Mouse (Mus musculus) limb, embryonic 11.5 days (tissue): ENCODE data around the gene Arhgdib. TPM values are rescaled to one million over a fixed set of nuclear protein-coding genes. Genes with fewer than 3 reads are reported as not detected.
A peak's percentile ranks its signal among the peaks of the same experiment; 100 is the strongest.

Source experiments
- ATAC-seq: fragments of 200-750 bp; cut with Nextera tagmentation; 2 replicates; pipeline ENCODE4 v1.8.0; 2017; ENCODE audit warnings: low read depth; ENCODE audit not compliant: insufficient number of reproducible peaks, low FRiP score, low TSS enrichment
- DNase-seq: peaks from one replicate; pipeline ENCODE4 v3.0.0-alpha.2; 2015; ENCODE audit warnings: low spot score
- H3K27ac ChIP-seq: fragments of 300-500 bp; sonication (generic); replicated peaks from 2 replicates; pipeline ENCODE4 v1.5.1; 2014; ENCODE audit warnings: low read depth, mild to moderate bottlenecking, low read length
- H3K27me3 ChIP-seq: fragments of 300-500 bp; sonication (generic); 2 replicates; pipeline ENCODE4 v1.6.1; 2014; ENCODE audit warnings: mild to moderate bottlenecking, low read length, mixed read lengths; ENCODE audit not compliant: control insufficient read depth, insufficient read depth
- H3K36me3 ChIP-seq: fragments of 300-500 bp; sonication (generic); 2 replicates; pipeline ENCODE4 v1.6.1; 2014; ENCODE audit warnings: mild to moderate bottlenecking, low read length, moderate library complexity, mixed read lengths; ENCODE audit not compliant: control insufficient read depth, insufficient read depth
- H3K4me1 ChIP-seq: fragments of 300-500 bp; sonication (generic); 2 replicates; pipeline ENCODE4 v1.6.1; 2014; ENCODE audit warnings: low read length, mixed read lengths; ENCODE audit not compliant: control insufficient read depth, insufficient read depth
- H3K4me2 ChIP-seq: fragments of 300-500 bp; sonication (generic); 2 replicates; pipeline ENCODE4 v1.6.1; 2014; ENCODE audit warnings: low read depth, mild to moderate bottlenecking, moderate library complexity; ENCODE audit not compliant: severe bottlenecking
- H3K4me3 ChIP-seq: fragments of 300-500 bp; sonication (generic); 2 replicates; pipeline ENCODE4 v1.5.1; 2014; ENCODE audit warnings: low read depth, low read length
- H3K9ac ChIP-seq: fragments of 300-500 bp; sonication (generic); 2 replicates; pipeline ENCODE4 v1.6.1; 2014; ENCODE audit warnings: mild to moderate bottlenecking, low read length
- H3K9me3 ChIP-seq: fragments of 300-500 bp; sonication (generic); 2 replicates; pipeline ENCODE4 v1.6.1; 2016; ENCODE audit warnings: low read length; ENCODE audit not compliant: control insufficient read depth
- WGBS: fragments of 180-500 bp; shearing (Covaris S2); extraction: QIAGEN DNeasy Blood & Tissue Kit; methylation state at CpG from one replicate; pipeline ENCODE4 v1.1.7; 2014; 5-methylcytosine and 5-hydroxymethylcytosine counted together
- polyA plus RNA-seq: library from polyadenylated mRNA; unstranded; fragments of >200 nt; fragmentation: Nextera tagmentation; extraction: Ambion mirVana; gene quantifications from 2 replicates; pipeline ENCODE4 v1.2.1, GENCODE M21; 2014

Arhgdib gene
- polyA plus RNA-seq, 1 experiment from 2014 or later = 44.8 TPM

GRCm38 (mm10) chr6:136935233-136935632 is 6.5 kb downstream of the Arhgdib start:
- H3K36me3 ChIP-seq = no peaks in the 10 kb centered on the region
- H3K4me3 ChIP-seq = no peak overlapping the region
- H3K27ac ChIP-seq = no peak overlapping the region
- ATAC-seq = no peak
- DNase-seq = no peak
- H3K27me3 ChIP-seq = no peaks in the 10 kb centered on the region
- no peaks in the 10 kb centered on the region for H3K9me3 ChIP-seq
- H3K4me1 ChIP-seq = 0 out of 2 replicates have a peak, but pooled peaks cover under 1% of the 10 kb centered on the region
- H3K9ac ChIP-seq = no peak overlapping the region
- no peak overlapping the region for H3K4me2 ChIP-seq
- 81% methylated on average over 3 of the region's 3 CpGs for WGBS

DNA sequence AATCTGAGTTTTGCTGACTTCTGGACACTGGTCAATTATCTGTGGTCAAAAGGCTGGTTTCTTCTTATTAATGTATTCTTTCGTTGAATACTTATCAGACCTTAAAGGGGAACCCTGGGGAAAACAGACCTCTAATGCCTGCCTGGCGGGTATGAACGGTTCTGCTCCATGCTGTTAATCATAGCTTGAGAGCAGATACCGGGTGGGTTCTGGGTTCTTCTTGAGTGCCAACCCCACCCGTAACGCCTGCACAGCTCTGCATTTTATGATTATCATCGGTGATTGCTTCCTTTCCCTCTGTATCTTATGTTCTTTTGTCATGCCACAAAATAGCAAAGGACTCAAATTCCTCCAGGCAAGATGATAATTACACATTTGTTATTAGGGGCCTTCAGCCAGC is 7.6 kb downstream of the Arhgdib start:
- Histone ChIP-seq H3K4me2 (no peak overlapping the region), H3K9me3 (no peaks in the 10 kb centered on the region), H3K4me1 (no peaks in the 10 kb centered on the region), H3K9ac (no peak overlapping the region), H3K36me3 (no peaks in the 10 kb centered on the region), H3K27ac (no peak overlapping the region), H3K4me3 (no peak overlapping the region), H3K27me3 (no peaks in the 10 kb centered on the region)
- DNase-seq (no peak), ATAC-seq (no peak)
- 85% methylated on average over 7 of the region's 7 CpGs for WGBS

DNA sequence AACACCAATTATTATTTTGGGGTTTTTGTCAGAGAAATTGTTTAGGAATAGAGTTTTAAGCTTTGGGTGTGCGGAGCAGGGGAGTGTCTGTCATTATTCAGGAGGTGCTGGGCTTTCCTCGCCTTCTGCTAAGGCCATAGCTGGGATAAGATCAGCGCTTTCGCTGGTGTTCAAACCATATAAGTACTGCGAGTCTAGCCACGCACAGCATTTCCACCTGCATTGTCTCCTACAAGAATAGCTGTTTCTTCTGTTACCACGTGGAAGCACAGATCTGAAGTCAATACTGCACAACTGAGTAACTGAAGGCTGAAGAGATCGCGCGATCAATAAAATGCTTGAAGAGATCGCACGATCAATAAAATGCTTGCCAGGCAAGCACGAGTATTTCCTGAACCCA is 10.5 kb downstream of the Arhgdib start:
- H3K4me2 ChIP-seq = no peak overlapping the region
- H3K27ac ChIP-seq = no peak overlapping the region
- H3K9ac ChIP-seq = no peak overlapping the region
- no peak for DNase-seq
- no peaks in the 10 kb centered on the region for H3K9me3 ChIP-seq
- no peaks in the 10 kb centered on the region for H3K27me3 ChIP-seq
- no peak overlapping the region for H3K4me3 ChIP-seq
- no peak for ATAC-seq
- no peaks in the 10 kb centered on the region for H3K4me1 ChIP-seq
- whole genome bisulfite sequencing = 87% methylated on average over 13 of the region's 13 CpGs
- no peaks in the 10 kb centered on the region for H3K36me3 ChIP-seq

GRCm38 (mm10) chr6:136930677-136931076 is 11.0 kb downstream of the Arhgdib start:
- 29% methylated on average over 12 of the region's 12 CpGs for WGBS
- Histone ChIP-seq H3K27ac (no peak overlapping the region), H3K9me3 (no peaks in the 10 kb centered on the region), H3K27me3 (no peaks in the 10 kb centered on the region), H3K4me3 (no peak overlapping the region), H3K9ac (no peak overlapping the region), H3K4me2 (peak overlapping the region; percentile 18; the same call in 1 of the 2 replicates), H3K36me3 (no peaks in the 10 kb centered on the region), H3K4me1 (no peaks in the 10 kb centered on the region)
- peak; percentile 62 for DNase-seq
- peak; percentile 75 for ATAC-seq

DNA sequence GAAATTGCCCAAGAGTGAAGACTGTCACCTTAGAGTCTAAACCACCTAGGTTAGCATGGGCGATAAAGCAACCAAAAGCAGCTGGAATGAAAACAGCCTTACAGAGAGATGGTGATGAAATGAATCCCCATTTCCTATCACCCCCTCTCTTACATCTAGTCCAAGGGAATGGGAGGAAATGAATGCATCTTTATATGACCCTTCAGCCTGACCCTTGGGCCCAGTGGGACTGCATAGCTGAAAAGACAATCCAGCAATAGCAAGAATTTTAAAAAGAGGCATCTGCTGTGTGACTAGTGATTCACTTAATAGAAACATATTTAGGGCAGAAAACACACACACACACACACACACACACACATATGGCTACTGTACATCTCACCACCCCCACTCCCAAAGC is 14.1 kb downstream of the Arhgdib start:
- Histone ChIP-seq H3K9me3 (no peaks in the 10 kb centered on the region), H3K9ac (no peak overlapping the region), H3K4me2 (no peak overlapping the region), H3K4me3 (no peak overlapping the region), H3K36me3 (no peaks in the 10 kb centered on the region), H3K4me1 (no peaks in the 10 kb centered on the region), H3K27me3 (no peaks in the 10 kb centered on the region), H3K27ac (no peak overlapping the region)
- ATAC-seq = no peak
- DNase-seq = no peak
- 89% methylated on average over 1 of the region's 1 CpGs for WGBS

DNA sequence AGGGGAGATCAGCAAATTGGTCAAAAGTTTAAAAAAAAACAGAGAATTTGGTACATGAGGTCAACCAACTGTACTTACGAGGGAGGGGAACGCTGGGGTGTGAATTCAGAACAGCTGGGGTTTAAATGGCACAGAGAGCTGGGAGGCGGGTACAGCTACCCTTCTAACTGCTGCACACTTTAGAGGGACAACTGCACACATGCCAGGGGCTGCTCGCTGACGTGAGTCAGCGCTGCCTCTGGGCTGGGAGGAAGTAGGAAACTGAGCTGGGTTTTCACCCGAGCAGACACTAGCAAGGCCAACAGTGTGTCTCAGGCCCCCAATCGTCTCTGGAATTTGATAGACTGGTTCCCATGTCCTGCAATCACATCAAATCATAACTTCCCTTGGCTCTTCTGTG is 16.6 kb downstream of the Arhgdib start:
- H3K27ac ChIP-seq = no peak overlapping the region
- no peak overlapping the region for H3K9ac ChIP-seq
- no peaks in the 10 kb centered on the region for H3K36me3 ChIP-seq
- no peak for DNase-seq
- no peaks in the 10 kb centered on the region for H3K9me3 ChIP-seq
- no peaks in the 10 kb centered on the region for H3K4me1 ChIP-seq
- no peaks in the 10 kb centered on the region for H3K27me3 ChIP-seq
- no peak overlapping the region for H3K4me2 ChIP-seq
- WGBS = 60% methylated on average over 8 of the region's 8 CpGs
- H3K4me3 ChIP-seq = no peak overlapping the region
- ATAC-seq = no peak

- Histone ChIP-seq H3K9me3 (no peaks in the 10 kb centered on the region), H3K27ac (no peak within 1 kb of the TSS), H3K4me3 (no peak within 1 kb of the TSS), H3K27me3 (no peaks in the 10 kb centered on the region), H3K36me3 (no peaks in the 10 kb centered on the region), H3K4me1 (no peaks in the 10 kb centered on the region), H3K4me2 (no peak within 1 kb of the TSS), H3K9ac (no peak within 1 kb of the TSS)
- ATAC-seq = no peak
- DNase-seq = no peak
- 92% methylated on average over 8 of the region's 8 CpGs for WGBS
These were observed 18.2 kb downstream of the Arhgdib start, which contains the start of gene Pde6h for GRCm38 (mm10) chr6:136923532-136923931. Gene Pde6h, plus strand, starts transcription at chr6:136923832.

GRCm38 (mm10) chr6:136922871-136923270 is 18.8 kb downstream of the Arhgdib start:
- H3K4me3 ChIP-seq = no peak overlapping the region
- no peak overlapping the region for H3K27ac ChIP-seq
- H3K27me3 ChIP-seq = no peaks in the 10 kb centered on the region
- no peaks in the 10 kb centered on the region for H3K36me3 ChIP-seq
- WGBS = 91% methylated on average over 7 of the region's 7 CpGs
- no peak overlapping the region for H3K4me2 ChIP-seq
- no peak overlapping the region for H3K9ac ChIP-seq
- ATAC-seq = no peak
- no peaks in the 10 kb centered on the region for H3K4me1 ChIP-seq
- no peaks in the 10 kb centered on the region for H3K9me3 ChIP-seq
- no peak for DNase-seq

GRCm38 (mm10) chr6:136922080-136922479 is 19.6 kb downstream of the Arhgdib start, which contains the start of gene Erp27:
Gene Erp27, minus strand, starts transcription at chr6:136922180.
- Histone ChIP-seq H3K36me3 (no peaks in the 10 kb centered on the region), H3K4me3 (no peak within 1 kb of the TSS), H3K9ac (no peak within 1 kb of the TSS), H3K9me3 (no peaks in the 10 kb centered on the region), H3K4me1 (no peaks in the 10 kb centered on the region), H3K4me2 (no peak within 1 kb of the TSS), H3K27me3 (no peaks in the 10 kb centered on the region), H3K27ac (no peak within 1 kb of the TSS)
- ATAC-seq (no peak), DNase-seq (no peak)
- WGBS = 86% methylated on average over 5 of the region's 5 CpGs
